Mouse (Mus musculus): ENCODE results near the gene Imp3.
A peak's percentile ranks its signal among the peaks of the same experiment; 100 is the strongest.

GRCm38 (mm10) chr9:56894006-56894405, 43.3 kb upstream of the Imp3 start:
- TF ChIP-seq EP300 (IDR thresholded peaks at IDR 0.05; ENCODE audit: low read depth in 1 of 2, low read length in 2 of 2) (no peak), CTCF (IDR thresholded peaks at IDR 0.05 in 2 of 3, conservative IDR thresholded peaks at IDR 0.05 in 1 of 3; ENCODE audit: control insufficient read depth in 1 of 3, insufficient read depth in 1 of 3, low read depth in 2 of 3, low read length in 3 of 3, poor library complexity in 1 of 3, severe bottlenecking in 1 of 3) (peak; percentile 14 to 29 (median 23); a peak in 3 of 6 replicates), CHD1 (IDR thresholded peaks at IDR 0.05; ENCODE audit: low read depth, low read length) (no peak), MEF2A (IDR thresholded peaks at IDR 0.05; ENCODE audit: extremely low read depth, insufficient replicate concordance, low read depth, low read length, poor library complexity, severe bottlenecking) (no peak), POLR2A (IDR thresholded peaks at IDR 0.05; ENCODE audit: control insufficient read depth in 1 of 2, insufficient read depth in 1 of 2, low read depth in 1 of 2, low read length in 2 of 2, poor library complexity in 1 of 2) (no peak), GATA1 (IDR thresholded peaks at IDR 0.05; ENCODE audit: low read depth, low read length) (no peak), UBTF (IDR thresholded peaks at IDR 0.05; ENCODE audit: borderline replicate concordance, insufficient read depth, low read depth, low read length) (no peak), ZKSCAN1 (IDR thresholded peaks at IDR 0.05; ENCODE audit: low read depth, low read length) (no peak), ZMIZ1 (IDR thresholded peaks at IDR 0.05; ENCODE audit: low read depth, low read length) (no peak)
